Comparison of ENCODE assay signal across 8 mouse cellular contexts in the genomic region with DNA sequence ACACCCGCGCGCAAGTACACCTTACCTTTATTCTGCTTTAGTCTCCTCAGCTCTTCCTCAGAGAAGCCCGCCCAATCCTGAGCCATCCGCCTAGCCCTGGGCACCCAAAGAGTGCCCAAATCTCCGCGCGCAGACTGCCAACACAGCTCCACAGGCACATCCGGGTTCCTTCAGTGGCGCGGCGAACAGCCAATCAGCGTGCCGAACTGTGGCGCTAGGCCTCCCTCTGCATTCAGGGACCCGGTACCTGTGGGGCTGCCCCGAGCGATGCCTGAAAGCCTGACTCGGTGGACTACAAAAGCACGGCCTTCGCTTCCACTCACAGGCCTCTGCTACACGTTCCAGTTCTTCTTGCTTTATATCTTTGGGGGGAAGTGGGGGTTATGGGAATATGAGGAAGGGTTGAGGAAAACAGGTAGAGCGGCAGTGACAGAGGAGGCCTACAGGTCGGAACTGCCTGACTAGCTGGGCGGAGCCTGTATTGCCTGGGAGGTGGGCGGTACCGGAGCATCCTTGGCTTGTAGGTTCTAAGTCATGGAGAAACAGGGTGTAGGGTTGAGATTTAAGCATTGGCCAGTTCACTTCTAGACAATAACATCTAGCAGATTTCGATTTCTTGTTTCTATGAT. TPM values are rescaled to one million over a fixed set of nuclear protein-coding genes. Genes with fewer than 3 reads are reported as not detected.
DNase-seq lines count a peak whose midpoint lies in the region; ATAC-seq and TF ChIP-seq lines count a peak whose summit lies in the region.

TSS of gene Gorab (minus strand) at position 172 of the 629 bp plus-strand sequence.

- peak; percentile 99 for ATAC-seq in heart, embryonic 15.5 days (replicated peaks; ENCODE audit: insufficient number of reproducible peaks, insufficient read depth, low FRiP score, low read depth)
- ATAC-seq in liver, embryonic 14.5 days (ENCODE audit: insufficient read depth): peak; percentile 100
- peak; percentile 100 for ATAC-seq in neural tube, embryonic 11.5 days (ENCODE audit: insufficient read depth, low FRiP score, low TSS enrichment)
- ATAC-seq in stomach, postnatal 0 days (ENCODE audit: low FRiP score, low TSS enrichment): peak; percentile 100

- H3K36me3 ChIP-seq in forebrain, embryonic 10.5 days (replicated peaks): no peaks in the 10 kb centered on the region
- H3K36me3 ChIP-seq in heart, embryonic 15.5 days: no peaks in the 10 kb centered on the region
- no peaks in the 10 kb centered on the region for H3K36me3 ChIP-seq in liver, embryonic 14.5 days (replicated peaks; ENCODE audit: control insufficient read depth, insufficient read depth, low read depth)
- no peaks in the 10 kb centered on the region for H3K36me3 ChIP-seq in neural tube, embryonic 11.5 days (ENCODE audit: control insufficient read depth, insufficient read depth, low read length)
- no peaks in the 10 kb centered on the region for H3K36me3 ChIP-seq in stomach, postnatal 0 days (ENCODE audit: control insufficient read depth, insufficient read depth, low read length)

- H3K4me3 ChIP-seq in forebrain, embryonic 10.5 days: peak within 1 kb of the TSS; percentile 73
- peak within 1 kb of the TSS; percentile 83 for H3K4me3 ChIP-seq in heart, embryonic 15.5 days
- H3K4me3 ChIP-seq in liver, embryonic 14.5 days (ENCODE audit: insufficient read depth in 1 of 2, low read depth in 2 of 2, low read length in 2 of 2): peak within 1 kb of the TSS; percentile 84 to 86
- peak within 1 kb of the TSS; percentile 61 for H3K4me3 ChIP-seq in neural tube, embryonic 11.5 days (ENCODE audit: low read depth, low read length)
- peak within 1 kb of the TSS; percentile 77 for H3K4me3 ChIP-seq in stomach, postnatal 0 days (ENCODE audit: low read depth, low read length)

- H3K9ac ChIP-seq in heart, embryonic 15.5 days: peak within 1 kb of the TSS; percentile 70
- peak within 1 kb of the TSS; percentile 75 for H3K9ac ChIP-seq in liver, embryonic 14.5 days (replicated peaks)
- peak within 1 kb of the TSS; percentile 59 for H3K9ac ChIP-seq in neural tube, embryonic 11.5 days (ENCODE audit: low read length)
- H3K9ac ChIP-seq in stomach, postnatal 0 days (ENCODE audit: low read length): peak within 1 kb of the TSS; percentile 84

- peaks cover 12% of the 10 kb centered on the region for H3K4me1 ChIP-seq in forebrain, embryonic 10.5 days
- peaks cover 11% of the 10 kb centered on the region for H3K4me1 ChIP-seq in heart, embryonic 15.5 days (replicated peaks)
- peaks cover 0 to 7% of the 10 kb centered on the region in 2 experiments for H3K4me1 ChIP-seq in liver, embryonic 14.5 days (replicated peaks; ENCODE audit: control insufficient read depth in 2 of 2, insufficient read depth in 2 of 2, low read length in 1 of 2)
- peaks cover 6% of the 10 kb centered on the region for H3K4me1 ChIP-seq in neural tube, embryonic 11.5 days (ENCODE audit: control insufficient read depth, insufficient read depth, low read length)
- no peaks in the 10 kb centered on the region; the same call in 1 of the 2 replicates for H3K4me1 ChIP-seq in stomach, postnatal 0 days (replicated peaks; ENCODE audit: control insufficient read depth, insufficient read depth)

- peak within 1 kb of the TSS; percentile 95 for H3K27ac ChIP-seq in forebrain, embryonic 10.5 days
- H3K27ac ChIP-seq in heart, embryonic 15.5 days: peak within 1 kb of the TSS; percentile 77
- no peak within 1 kb of the TSS for H3K27ac ChIP-seq in liver, embryonic 14.5 days
- H3K27ac ChIP-seq in neural tube, embryonic 11.5 days (ENCODE audit: low read depth, low read length): 0 out of 2 replicates have a peak within 1 kb of the TSS, but pooled peaks have one; percentile 21
- H3K27ac ChIP-seq in stomach, postnatal 0 days (replicated peaks): peak within 1 kb of the TSS; percentile 73

- peak; percentile 53; the same call in 1 of the 2 replicates for TF ChIP-seq EP300 in liver, embryonic 14.5 days (IDR thresholded peaks at IDR 0.05; ENCODE audit: low read depth)
- TF ChIP-seq EP300 in stomach, postnatal 0 days (optimal IDR thresholded peaks at IDR 0.05): no peak

- H3K27me3 ChIP-seq in forebrain, embryonic 10.5 days (ENCODE audit: poor library complexity, severe bottlenecking): no peaks in the 10 kb centered on the region
- no peaks in the 10 kb centered on the region for H3K27me3 ChIP-seq in heart, embryonic 15.5 days
- H3K27me3 ChIP-seq in liver, embryonic 14.5 days (ENCODE audit: control insufficient read depth, insufficient read depth, low read length): no peaks in the 10 kb centered on the region
- H3K27me3 ChIP-seq in neural tube, embryonic 11.5 days (ENCODE audit: control insufficient read depth, insufficient read depth, low read length): no peaks in the 10 kb centered on the region
- H3K27me3 ChIP-seq in stomach, postnatal 0 days (ENCODE audit: control insufficient read depth, insufficient read depth, low read length): no peaks in the 10 kb centered on the region

- DNase-seq in CD8-positive naive resting alpha-beta T cell, adult 2 months (ENCODE audit: low read depth in 2 of 2, low spot score in 2 of 2): peak; percentile 89 to 93
- peak; percentile 77 for DNase-seq in c-Kit-positive CD71-negative TER-119-negative erythroid progenitor cells, embryonic 14.5 days (ENCODE audit: low read depth)
- DNase-seq in forebrain, embryonic 10.5 days (ENCODE audit: extremely low spot score, low spot score): peak; percentile 95
- DNase-seq in kidney, postnatal 25 days: peak; percentile 96 to 97
- DNase-seq in liver, embryonic 14.5 days (ENCODE audit: low read depth in 3 of 3, low spot score in 3 of 3): peak; percentile 81 to 85 (median 83)
- DNase-seq in neural tube, embryonic 11.5 days (ENCODE audit: low spot score): peak; percentile 94
- peak; percentile 95 for DNase-seq in stomach, postnatal 0 days (ENCODE audit: low spot score)

- no peak for TF ChIP-seq CTCF in liver, embryonic 14.5 days (IDR thresholded peaks at IDR 0.05; ENCODE audit: low read depth)
- peak; percentile 17; the same call in 1 of the 2 replicates for TF ChIP-seq CTCF in stomach, postnatal 0 days (IDR thresholded peaks at IDR 0.05; ENCODE audit: low read depth)

- no peaks in the 10 kb centered on the region for H3K9me3 ChIP-seq in forebrain, embryonic 10.5 days
- H3K9me3 ChIP-seq in heart, embryonic 15.5 days (replicated peaks): no peaks in the 10 kb centered on the region
- no peaks in the 10 kb centered on the region for H3K9me3 ChIP-seq in liver, embryonic 14.5 days (ENCODE audit: control insufficient read depth, low read length)
- H3K9me3 ChIP-seq in neural tube, embryonic 11.5 days (ENCODE audit: control insufficient read depth, low read length): no peaks in the 10 kb centered on the region
- no peaks in the 10 kb centered on the region for H3K9me3 ChIP-seq in stomach, postnatal 0 days (ENCODE audit: control insufficient read depth, low read length)

- WGBS in forebrain, embryonic 10.5 days: under 1% methylated on average over 28 of the region's 28 CpGs
- under 1% methylated on average over 28 of the region's 28 CpGs for WGBS in heart, embryonic 15.5 days
- under 1% methylated on average over 28 of the region's 28 CpGs for WGBS in liver, embryonic 14.5 days (ENCODE audit: insufficient replicate concordance)
- under 1% methylated on average over 28 of the region's 28 CpGs for WGBS in neural tube, embryonic 11.5 days
- WGBS in stomach, postnatal 0 days: under 1% methylated on average over 28 of the region's 28 CpGs

- peak within 1 kb of the TSS; percentile 73 for H3K4me2 ChIP-seq in heart, embryonic 15.5 days
- H3K4me2 ChIP-seq in liver, embryonic 14.5 days (ENCODE audit: low read depth): peak within 1 kb of the TSS; percentile 83
- peak within 1 kb of the TSS; percentile 63 for H3K4me2 ChIP-seq in neural tube, embryonic 11.5 days (ENCODE audit: low read depth)
- H3K4me2 ChIP-seq in stomach, postnatal 0 days (replicated peaks; ENCODE audit: low read depth): peak within 1 kb of the TSS; percentile 71

RNA-seq across cellular contexts. Expression of gene Gorab, which starts in this region (rescaled TPM):
- 23.8 and 26.2 TPM in 2 replicates for polyA plus RNA-seq in forebrain, embryonic 10.5 days (2016; fragmentation: Nextera tagmentation; extraction: Ambion mirVana)
- polyA plus RNA-seq in heart, embryonic 15.5 days (2015; fragmentation: Nextera tagmentation; extraction: Ambion mirVana): 9.1 and 10.9 TPM in 2 replicates
- polyA plus RNA-seq in liver, embryonic 14.5 days (2012; rRNA removed): 1.9 and 2.4 TPM in 2 replicates
- 3.3 and 4.2 TPM in 2 replicates for polyA plus RNA-seq in liver, embryonic 14.5 days (2014; fragmentation: Nextera tagmentation; extraction: Ambion mirVana)
- 28.3 and 28.8 TPM in 2 replicates for polyA plus RNA-seq in neural tube, embryonic 11.5 days (2014; fragmentation: Nextera tagmentation; extraction: Ambion mirVana)
- 9.7 and 10.4 TPM in 2 replicates for polyA plus RNA-seq in stomach, postnatal 0 days (2015; fragmentation: Nextera tagmentation; extraction: Ambion mirVana)
